Mouse (Mus musculus): ENCODE measurements around the gene Tbata. TPM values are rescaled to one million over a fixed set of nuclear protein-coding genes. Genes with fewer than 3 reads are reported as not detected.

The Tbata gene
- total RNA-seq, 2 experiments from 2014 or later = 0.57 to 1.0 TPM

Small RNA genes within 50 kb of the gene (microRNA-seq; reads per million reads assigned to microRNA genes)
- not detected for gene Gm44308

Other genes with a start within 250 kb of the Tbata start
- gene Pcbd1, start 82.6 kb upstream of the Tbata start, total RNA-seq (2021) = 1 to 10 TPM; 7.3 to 9.6 TPM
- 10 to 100 TPM; 21.5 to 26.4 TPM for gene Sgpl1, start 24.3 kb upstream of the Tbata start, total RNA-seq (2021)
- under 1 TPM; 0.20 to 0.41 TPM for gene Adamts14, start 101.5 kb downstream of the Tbata start, total RNA-seq (2021)
- not detected for gene Prf1, start 125.9 kb downstream of the Tbata start, total RNA-seq (2021)
- gene Pald1, start 211.6 kb downstream of the Tbata start, total RNA-seq (2021) = 1 to 10 TPM; 7.5 to 9.5 TPM
- under 1 TPM; 0.32 to 0.35 TPM for gene Nodal, start 246.0 kb downstream of the Tbata start, total RNA-seq (2021)